Mouse (Mus musculus) hindlimb bud, embryonic 11.5 days (tissue): ENCODE data around the gene Espn.

Experiments used
- DNase-seq: peaks from one replicate; pipeline ENCODE4 v3.0.0-alpha.2; 2012; ENCODE audit warnings: low read depth, low spot score; ENCODE audit errors: extremely low spot score

Gene Espn

DNA sequence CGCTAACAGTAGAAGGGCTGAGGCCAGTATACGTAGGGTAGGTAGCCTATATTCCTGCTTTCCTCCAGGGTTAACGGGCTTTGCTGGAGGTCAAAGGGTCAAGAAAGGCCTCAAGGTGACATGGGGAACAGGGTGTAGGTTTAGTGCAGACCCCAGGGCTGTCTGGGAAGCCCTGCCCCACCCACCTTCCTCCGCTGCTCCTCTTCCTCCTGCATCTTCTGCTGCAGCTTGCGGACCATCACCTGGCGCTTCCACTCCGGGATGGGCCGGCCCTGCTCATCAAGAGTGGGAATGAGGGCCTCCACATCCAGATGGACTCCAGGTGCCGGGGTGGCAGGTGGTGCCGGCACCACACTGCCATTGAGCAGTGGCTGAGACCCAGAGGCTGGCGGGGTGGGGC lies 24.3 kb downstream of the Espn start:
- DNase-seq = no peak

DNA sequence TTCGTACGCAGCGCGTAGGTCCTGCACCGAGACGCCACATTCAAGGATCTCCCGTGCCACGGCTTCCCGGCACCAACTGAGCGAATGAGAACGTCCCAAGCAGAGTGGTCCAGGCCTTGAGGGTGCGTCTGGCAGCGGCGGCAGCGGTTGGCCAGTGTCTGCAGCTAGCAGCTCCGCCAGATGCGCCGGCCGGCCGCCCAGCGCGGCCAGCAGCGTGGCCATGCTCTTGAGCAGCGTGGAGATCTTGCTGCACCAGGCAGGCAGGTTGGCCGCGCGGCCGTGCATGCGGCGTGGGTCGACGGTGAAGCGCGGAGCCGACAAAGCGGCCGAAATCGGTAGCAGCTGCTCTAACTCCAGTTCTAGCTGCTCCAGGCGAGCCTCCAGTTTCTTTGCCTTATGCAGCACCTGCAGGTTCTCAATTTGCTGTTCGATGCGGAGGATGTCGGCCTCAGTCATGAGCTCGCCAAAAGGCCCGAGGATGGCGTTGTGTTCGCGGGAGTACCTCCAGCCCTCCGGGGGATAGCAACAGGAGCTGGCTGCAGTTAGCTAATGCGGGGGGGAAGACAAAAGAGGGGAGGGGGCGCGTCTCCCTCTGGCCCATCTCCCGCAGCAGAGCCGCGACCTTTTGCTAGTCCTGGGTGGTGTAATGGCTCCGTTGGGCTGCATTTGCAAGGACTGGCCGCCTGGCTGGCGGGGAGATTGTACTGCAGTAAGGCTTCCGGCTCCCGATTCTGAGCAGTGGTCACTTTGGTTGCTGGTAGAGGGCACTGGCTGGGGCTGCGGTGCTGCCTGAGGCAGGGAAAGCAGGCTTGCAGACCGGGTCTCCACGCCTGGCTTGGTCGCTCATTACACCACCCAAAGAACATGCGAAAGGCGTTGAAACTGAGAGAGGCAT lies 25.9 kb downstream of the Espn start:
- DNase-seq = no peak

DNA sequence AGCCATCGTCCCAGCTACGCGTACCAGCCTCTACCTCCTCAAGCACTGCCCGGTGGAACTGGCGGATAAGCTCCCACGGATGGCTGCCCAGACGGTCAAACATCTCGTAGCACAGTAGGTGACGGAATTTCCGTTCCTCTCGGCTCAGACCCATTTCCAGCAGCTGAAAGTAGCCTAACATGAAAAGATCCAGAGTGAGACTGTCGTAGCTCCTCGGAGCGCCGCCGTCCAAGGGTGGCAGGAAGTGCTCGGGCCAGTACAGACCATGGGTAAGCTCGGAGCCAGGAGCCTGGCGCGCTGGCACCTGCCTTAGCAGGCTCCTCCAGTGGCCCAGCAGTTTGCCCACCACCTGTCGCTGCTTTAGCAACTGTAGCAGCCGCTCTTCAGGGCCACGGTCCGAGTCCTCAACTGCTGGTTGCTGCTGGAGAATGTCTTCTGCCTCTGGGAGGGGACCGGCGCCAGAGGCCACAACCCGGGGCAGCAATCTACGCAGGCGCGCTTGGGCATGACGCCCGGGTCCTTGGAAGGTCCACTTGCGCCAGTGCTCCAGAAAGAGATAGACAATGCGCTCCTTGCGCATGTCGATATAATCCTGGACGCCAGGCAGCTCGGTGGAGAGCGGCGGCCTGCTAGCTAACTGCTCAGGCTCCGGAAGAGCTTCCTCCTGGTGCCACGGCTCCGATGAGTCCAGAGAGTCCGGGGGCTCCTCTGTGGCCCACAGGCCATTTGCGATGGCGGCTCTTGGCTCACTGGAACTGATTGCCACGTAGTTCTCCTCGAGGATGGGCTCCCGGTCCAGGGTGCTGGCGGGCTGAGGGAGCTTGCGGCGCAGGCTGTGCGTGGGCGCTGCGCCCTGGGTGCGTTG lies 26.8 kb downstream of the Espn start:
- DNase-seq = no peak

DNA sequence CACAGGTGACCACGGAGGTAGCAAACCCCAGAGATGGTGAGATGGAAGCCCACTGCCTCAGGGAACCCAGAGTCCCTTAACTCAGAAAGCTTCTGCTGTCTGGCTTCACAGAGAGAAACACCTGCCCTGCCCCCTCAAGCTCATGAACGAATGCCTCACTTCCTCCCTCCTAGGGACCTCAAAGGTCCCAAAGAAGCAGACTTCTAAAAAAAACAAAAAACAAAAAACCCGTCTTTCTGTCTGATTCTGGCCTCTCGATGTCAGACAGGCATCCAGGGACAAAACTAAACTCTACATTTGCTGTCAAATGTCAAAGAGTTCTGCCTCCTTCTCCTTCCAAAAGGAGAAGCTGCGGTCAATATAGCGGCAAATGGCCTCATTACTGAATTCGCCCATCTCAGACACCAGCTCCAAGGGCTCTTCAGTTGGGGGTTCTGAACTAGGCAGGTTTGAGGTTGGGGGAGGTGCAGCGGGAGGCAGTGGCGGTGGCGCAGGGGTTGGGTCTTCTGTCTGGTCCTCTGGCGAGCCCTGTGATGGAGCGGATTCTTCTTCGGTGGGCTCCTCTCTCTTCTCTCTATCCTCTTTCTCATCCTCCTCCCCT lies 27.7 kb downstream of the Espn start:
- no peak for DNase-seq

DNA sequence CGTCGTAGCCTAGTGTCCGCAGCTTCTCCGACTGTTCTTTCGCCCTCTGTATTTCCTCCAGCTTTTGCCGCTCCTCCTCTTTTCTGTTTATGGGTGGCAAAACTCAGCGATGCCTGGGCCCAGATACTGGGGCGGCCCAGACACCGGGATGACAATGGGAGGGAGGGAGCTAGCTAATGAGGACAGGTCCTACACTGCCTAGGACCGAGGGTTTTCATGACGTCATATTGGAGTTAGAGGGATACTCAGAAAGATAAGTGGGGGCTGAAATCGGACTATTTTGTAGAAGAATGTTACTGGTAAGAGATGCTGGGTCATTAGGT lies 31.0 kb downstream of the Espn start:
- DNase-seq = no peak

DNA sequence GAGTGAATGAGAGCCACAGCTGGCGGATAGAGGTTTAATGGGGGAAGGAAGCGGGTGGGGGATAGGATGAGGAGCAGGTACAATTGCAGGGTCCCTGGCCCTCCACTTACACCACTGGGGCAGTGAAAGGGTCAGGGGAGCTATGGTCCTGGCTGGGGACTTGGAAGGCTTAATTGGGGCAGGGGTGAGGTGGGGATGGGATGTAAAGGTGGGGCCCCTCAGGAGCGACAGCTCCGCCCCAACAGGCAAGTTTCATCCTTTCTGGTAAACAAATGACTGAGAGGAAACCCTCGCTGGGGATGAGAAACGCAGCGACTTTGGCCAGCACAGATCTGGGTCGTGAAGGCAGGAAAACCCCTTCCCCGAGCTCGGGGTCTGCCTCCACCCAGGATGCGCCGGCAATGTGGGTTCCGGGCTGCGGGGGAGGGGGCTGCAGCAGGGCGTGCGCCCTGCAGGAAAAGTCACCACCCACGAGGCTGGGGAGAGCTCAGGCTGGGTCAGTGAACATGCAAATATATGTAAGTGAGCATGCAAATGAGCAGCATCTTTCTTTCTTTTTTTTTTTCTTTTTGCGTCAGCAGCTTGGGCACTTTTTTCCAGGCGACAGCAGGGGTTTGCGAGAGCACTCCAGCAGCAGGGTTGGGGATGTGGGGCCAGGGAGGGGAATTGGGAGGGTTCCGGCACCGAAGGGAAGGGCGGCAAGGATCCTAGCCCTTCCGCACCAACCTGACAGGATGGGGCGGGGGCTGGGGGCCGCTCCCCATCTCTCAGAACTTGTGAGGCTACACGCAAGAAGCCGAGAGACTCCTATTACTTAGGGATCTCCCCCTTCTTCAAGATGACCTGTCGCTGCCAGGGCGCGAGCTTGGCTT lies 31.6 kb downstream of the Espn start:
- DNase-seq = no peak

DNA sequence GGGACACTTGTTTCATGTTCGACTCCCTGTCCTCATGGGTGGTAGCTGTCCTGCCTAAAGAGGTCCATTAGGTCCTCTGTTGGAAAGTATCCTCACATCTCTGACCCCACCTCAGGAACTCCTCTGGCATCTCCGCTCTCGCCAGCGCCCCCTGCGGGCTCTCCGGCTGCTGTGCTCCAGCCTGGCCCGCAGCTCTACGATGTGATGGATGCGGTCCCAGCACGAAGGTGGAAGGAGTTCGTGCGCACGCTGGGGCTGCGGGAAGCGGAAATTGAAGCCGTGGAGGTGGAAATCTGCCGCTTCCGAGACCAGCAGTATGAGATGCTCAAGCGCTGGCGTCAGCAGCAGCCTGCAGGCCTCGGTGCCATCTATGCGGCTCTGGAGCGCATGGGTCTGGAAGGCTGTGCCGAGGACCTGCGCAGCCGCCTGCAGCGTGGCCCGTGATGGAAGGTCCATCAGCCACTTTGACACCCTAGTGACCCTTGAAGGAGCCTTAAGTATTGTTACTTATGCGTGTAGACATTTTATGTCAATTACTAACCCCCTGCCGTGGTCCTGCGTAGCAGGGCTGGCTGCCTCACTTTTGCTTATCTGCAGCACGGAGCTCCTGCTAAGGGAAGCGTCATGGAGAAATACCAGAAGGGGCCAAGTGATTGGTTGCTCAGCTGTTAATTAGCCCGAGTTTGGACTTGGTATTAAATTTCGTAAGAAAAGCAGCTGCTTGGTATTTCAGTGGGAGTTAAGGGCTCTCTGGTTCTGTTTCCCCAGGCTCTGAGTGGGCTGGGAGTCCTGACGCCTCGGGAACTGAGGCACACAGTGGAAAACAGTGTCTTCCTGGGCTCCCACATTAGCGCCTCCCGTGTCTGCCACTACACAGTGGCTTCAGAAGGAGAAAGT lies 32.5 kb downstream of the Espn start:
- no peak for DNase-seq

DNA sequence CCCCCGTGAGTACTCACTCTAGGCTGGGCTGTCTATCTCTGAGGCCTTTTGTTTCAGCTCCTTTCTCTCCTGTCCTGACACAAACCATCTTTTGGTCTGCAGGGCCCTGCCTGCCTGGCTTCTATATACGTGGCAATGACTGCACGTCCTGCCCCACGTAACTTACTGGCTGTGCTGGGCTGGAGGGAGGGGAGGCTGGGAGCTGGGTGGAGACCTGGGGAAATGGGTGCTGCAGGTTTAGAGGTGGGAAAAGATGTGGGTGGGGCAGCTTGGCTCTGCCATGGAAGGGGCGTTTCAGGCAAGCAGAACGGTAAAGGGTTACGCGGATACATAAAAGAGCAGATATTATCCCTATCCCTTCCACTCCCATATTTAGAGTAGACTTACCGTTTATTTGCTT lies 34.6 kb downstream of the Espn start:
- no peak for DNase-seq

DNA sequence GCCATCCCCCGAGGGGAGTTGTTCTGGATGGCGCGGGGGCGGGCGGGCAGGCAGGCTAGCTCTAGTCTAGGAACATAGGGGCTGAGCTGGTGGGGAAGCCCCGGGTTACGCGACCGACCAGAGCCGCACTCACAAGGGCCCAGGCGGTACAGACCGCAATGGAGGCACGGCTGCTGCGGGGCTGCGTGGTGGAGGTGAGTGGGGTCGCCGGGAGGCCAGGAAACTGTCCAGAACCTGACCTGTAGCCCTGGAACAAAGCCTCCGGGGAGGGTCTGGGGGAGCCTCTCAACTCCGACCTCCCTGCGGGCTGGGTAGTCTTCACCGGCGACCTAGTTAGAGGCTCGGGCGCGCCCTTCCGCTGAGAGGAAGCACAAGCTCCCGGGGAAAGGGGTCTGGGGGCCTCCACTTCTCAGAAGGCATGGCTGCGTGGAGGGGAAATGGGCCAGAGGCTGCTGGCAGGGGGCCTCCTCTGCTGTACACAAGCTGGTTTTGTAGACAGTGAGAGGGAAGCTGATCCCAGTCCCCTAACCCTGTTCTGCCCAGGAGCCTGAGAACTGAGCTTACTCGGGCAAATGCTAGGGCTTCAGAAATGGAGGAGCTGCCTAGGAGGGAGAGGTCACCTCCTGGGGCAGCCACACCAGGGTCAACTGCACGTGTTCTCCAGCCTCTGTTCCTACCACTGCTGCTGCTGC lies 36.1 kb downstream of the Espn start, which contains the start of gene Tnfrsf25:
TSS of gene Tnfrsf25 (plus strand) at position 14 of the 692 bp plus-strand sequence.
- DNase-seq = no peak

DNA sequence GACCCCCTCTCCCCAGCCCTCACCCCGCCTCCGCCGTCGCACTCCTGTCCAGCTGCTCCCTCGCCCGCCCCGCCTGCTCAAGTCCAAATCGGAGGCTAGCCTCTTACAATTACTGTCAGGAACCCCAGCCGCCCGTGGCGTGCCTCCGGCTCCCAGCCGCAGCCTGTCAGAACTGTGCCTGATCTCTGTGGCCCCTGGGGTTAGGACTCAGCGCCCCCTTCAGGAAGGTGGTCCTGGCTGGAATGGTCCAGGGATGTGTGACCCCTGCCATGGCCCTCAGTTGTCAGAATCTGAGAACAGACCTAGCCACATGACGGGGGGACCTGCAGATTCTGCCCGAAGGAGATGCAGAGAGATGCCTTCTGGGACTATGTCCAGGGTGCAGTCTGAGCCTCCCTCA lies 38.1 kb downstream of the Espn start:
- no peak for DNase-seq

DNA sequence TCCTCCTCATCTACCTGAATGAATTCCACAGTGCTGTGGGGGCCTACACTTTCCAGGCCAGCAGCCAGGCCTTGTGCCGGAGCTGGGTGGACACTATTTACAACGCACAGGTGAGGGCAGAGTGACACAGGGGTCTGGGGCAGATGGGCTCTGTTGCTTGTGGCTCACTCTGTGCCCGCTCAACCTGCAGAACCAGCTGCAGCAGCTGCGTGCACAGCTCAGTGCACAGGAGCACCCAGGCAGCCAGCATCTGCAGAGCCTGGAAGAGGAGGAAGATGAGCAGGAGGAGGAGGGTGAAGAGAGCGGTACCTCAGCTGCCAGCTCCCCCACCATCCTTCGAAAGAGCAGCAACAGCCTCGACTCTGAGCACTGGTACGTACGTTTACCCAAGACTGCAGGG lies 39.8 kb downstream of the Espn start:
- DNase-seq = no peak

DNA sequence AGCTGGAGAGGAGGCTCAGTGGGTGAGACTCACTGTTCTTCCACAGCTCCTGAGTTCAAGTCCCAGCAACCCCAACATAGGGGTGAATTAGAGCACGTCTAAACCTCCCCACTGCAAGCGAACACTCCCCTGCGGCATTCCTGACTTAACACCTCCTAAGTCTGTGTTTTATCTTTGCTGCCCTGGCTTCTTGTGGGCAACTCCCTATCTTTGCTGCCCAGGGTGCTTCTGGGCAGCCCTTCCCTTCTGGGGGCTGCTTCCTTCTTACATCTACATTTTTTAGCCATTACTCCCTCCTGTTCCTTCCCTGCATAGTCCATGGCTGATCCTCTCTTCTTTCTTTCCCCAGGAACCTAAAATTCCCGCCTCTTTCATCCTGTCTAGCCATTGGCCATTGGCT lies 41.5 kb downstream of the Espn start:
- DNase-seq = no peak

DNA sequence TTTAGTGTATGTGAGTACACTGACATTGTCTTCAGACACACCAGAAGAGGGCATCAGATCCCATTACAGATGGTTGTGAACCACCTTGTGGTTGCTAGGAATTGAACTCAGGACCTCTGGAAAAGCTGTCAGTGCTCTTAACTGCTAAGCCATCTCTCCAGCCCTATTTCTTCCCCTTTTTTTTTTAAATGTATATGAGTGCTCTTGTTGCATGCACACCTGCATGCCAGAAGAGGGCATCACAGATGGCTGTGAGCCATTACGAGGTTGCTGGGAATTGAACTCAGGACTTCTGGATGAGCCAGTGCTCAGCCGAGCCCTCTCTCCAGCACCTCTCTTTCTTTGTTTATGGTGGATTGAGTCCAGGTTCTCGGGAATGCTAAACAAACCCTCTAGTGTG lies 42.7 kb downstream of the Espn start:
- no peak for DNase-seq

DNA sequence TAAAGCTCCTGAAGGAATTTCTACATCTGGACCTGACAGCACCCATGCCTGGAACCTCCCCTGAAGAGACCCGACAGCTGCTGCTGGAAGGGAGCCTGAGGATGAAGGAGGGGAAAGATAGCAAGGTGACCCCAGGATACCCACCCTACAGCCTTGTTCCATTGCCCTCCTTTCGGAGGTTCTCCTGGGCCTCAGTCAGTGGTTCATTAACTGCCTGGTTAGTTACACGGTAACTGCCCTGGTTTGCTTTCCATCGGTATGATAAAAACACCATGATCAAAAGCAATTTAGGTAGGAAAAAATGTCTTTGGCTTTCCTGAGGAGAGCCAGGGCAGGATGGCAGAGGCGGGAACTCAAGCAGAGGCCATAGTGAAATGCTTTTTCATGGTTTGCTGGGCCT lies 43.5 kb downstream of the Espn start:
- no peak for DNase-seq

DNA sequence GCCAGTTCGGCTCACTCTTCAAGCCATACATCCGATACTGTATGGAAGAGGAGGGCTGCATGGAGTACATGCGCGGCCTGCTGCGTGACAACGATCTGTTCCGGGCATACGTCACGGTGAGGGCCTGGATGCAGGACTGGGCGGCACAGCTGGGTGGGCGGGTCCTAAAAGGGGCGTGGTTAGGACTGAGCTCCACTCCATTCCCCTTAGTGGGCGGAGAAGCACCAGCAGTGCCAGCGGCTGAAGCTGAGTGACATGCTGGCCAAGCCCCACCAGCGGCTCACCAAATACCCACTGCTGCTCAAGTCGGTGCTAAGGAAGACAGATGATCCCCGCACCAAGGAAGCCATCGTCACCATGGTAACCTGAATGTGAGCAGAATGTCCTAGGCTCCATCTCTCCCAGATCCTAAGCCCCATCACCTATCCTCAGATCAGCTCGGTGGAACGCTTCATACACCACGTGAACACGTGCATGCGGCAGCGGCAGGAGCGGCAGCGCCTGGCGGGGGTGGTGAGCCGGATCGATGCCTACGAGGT lies 44.1 kb downstream of the Espn start:
- DNase-seq = peak; percentile 54

DNA sequence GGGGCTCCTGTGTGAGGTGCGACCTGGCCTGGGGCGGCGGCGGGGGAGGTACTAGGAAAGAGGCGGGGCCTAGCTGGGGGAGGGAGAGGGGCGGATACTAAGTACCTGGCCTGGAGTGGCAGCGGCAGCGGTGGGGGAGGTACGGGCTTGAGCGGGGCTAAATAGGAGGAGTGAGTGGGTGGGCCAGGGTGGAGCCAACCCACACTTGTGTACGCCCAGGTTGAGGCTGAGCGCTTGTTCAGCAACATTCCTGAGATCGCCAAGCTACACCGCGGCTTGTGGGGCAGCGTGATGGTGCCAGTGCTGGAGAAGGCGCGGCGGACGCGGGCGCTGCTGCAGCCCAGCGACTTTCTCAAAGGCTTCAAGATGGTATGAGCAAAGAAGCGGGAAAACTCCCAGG lies 44.7 kb downstream of the Espn start:
- no peak for DNase-seq

DNA sequence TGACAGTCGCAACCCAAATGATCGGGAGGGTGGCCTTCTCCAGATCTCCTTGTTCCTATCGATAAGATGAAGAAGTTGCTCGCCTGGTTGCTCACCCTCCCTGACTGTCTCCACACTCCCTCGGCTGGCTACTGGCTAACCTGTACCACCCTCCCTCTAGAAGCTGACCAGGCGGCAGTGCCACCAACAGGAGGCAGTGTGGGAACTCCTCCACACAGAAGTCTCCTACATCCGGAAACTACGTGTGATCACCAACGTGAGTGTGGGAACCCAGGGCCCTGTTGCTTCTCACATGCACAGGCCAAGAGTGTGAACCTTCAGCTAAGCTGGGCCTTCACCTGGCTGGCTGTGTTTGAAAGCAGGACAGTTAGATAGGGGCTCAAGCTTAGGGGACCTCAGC lies 45.4 kb downstream of the Espn start:
- no peak for DNase-seq

DNA sequence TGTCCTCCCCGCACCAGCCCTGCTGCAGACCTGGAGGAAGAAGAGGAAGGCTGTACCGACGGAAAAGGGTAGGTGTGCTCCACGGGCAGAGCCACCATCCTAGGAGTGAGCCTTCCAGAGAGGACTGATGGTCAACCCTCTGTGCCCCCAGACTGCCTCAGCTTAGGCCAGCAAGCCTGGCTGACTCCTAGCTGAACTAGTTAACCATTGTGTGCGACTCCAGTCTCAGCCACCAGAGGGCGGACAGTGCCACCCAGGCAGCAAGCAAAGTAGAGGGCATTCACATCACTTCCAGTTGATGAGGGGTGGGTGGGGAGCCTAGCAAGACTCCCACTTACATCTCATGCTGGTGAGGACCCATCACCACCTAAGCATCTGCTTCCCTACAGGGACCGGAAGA lies 49.1 kb downstream of the Espn start:
- no peak for DNase-seq

DNA sequence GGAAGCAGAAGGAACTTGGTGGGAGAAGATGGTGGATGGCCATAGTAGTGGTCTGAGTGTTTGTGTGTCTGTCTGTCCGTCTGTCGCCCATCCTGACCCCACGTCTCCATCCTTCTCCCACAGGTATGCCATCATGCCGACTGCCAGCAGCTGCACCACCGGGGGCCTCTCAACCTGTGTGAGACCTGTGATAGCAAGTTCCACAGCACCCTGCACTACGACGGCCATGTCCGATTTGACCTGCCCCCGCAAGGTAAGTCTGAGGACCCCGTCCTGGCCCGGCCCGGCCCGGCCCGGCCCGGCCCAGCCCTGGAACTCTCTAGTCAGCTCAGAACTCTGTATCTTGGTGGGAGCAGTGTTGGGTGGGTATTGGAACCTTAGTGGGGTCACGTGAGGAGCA lies 50.2 kb downstream of the Espn start:
- DNase-seq = no peak
